Mouse (Mus musculus) midbrain, postnatal 0 days (tissue): ENCODE measurements around the gene Nupr1. TPM values are rescaled to one million over a fixed set of nuclear protein-coding genes. Genes with fewer than 3 reads are reported as not detected.
"Not testable (repeated sequence)": the region's sequence is repeated elsewhere in the genome, so short reads cannot be mapped to it uniquely, and the experiment has no call there.

Source experiments
- ATAC-seq: fragments of 200-750 bp; cut with Nextera tagmentation; 2 replicates; pipeline ENCODE4 v1.8.0; 2017; ENCODE audit warnings: moderate number of reproducible peaks, mild to moderate bottlenecking, moderate TSS enrichment, moderate library complexity; ENCODE audit not compliant: low FRiP score
- DNase-seq: peaks from one replicate; pipeline ENCODE4 v3.0.0-alpha.2; 2015; ENCODE audit warnings: low spot score
- H3K27ac ChIP-seq: fragments of 300-500 bp; sonication (generic); 2 replicates; pipeline ENCODE4 v1.5.1; 2014; ENCODE audit warnings: low read depth, mild to moderate bottlenecking, low read length, mixed read lengths
- H3K27me3 ChIP-seq: fragments of 300-500 bp; sonication (generic); 2 replicates; pipeline ENCODE4 v1.6.1; 2014; ENCODE audit warnings: low read length, control low read depth, mixed read lengths; ENCODE audit not compliant: insufficient read depth
- H3K36me3 ChIP-seq: fragments of 300-500 bp; sonication (generic); 2 replicates; pipeline ENCODE4 v1.6.1; 2014; ENCODE audit warnings: low read length, control low read depth, mixed read lengths; ENCODE audit not compliant: insufficient read depth
- H3K4me1 ChIP-seq: fragments of 300-500 bp; sonication (generic); 2 replicates; pipeline ENCODE4 v1.6.1; 2014; ENCODE audit warnings: mild to moderate bottlenecking, control low read depth, antibody characterized with exemption, low read length, mixed read lengths; ENCODE audit not compliant: insufficient read depth
- H3K4me2 ChIP-seq: fragments of 300-500 bp; sonication (generic); 2 replicates; pipeline ENCODE4 v1.6.1; 2014; ENCODE audit warnings: low read depth, mild to moderate bottlenecking, low read length, mixed read lengths; ENCODE audit not compliant: poor library complexity, severe bottlenecking
- H3K4me3 ChIP-seq: fragments of 300-500 bp; sonication (generic); 2 replicates; pipeline ENCODE4 v1.5.1; 2014; ENCODE audit warnings: low read depth, mild to moderate bottlenecking, low read length, moderate library complexity
- H3K9ac ChIP-seq: fragments of 300-500 bp; sonication (generic); replicated peaks from 2 replicates; pipeline ENCODE4 v1.6.1; 2014; ENCODE audit warnings: mild to moderate bottlenecking, low read length, moderate library complexity, mixed read lengths; ENCODE audit not compliant: poor library complexity, severe bottlenecking
- H3K9me3 ChIP-seq: fragments of 300-500 bp; sonication (generic); 2 replicates; pipeline ENCODE4 v1.6.1; 2016; ENCODE audit warnings: low read length, control low read depth
- CTCF ChIP-seq: IDR thresholded peaks from 2 replicates; pipeline ENCODE4 v1.5.1; 2016; ENCODE audit warnings: antibody characterized with exemption, mild to moderate bottlenecking
- WGBS: fragments of 180-500 bp; shearing (Covaris S2); extraction: QIAGEN DNeasy Blood & Tissue Kit; methylation state at CpG from one replicate; pipeline ENCODE4 v1.1.7; 2014; 5-methylcytosine and 5-hydroxymethylcytosine counted together
- polyA plus RNA-seq: library from polyadenylated mRNA; unstranded; fragments of >200 nt; fragmentation: Nextera tagmentation; extraction: Ambion mirVana; gene quantifications from 2 replicates; pipeline ENCODE4 v1.2.1, GENCODE M21; 2015
- total RNA-seq: library from RNA; depleted of rRNA; stranded (reverse); fragments of >200 nt; gene quantifications from 2 replicates; pipeline ENCODE4 v1.2.3, GENCODE M21; 2014

Gene Nupr1
- total and polyA plus RNA-seq, 2 experiments from 2014 or later: 5.7 to 16.9 TPM

DNA sequence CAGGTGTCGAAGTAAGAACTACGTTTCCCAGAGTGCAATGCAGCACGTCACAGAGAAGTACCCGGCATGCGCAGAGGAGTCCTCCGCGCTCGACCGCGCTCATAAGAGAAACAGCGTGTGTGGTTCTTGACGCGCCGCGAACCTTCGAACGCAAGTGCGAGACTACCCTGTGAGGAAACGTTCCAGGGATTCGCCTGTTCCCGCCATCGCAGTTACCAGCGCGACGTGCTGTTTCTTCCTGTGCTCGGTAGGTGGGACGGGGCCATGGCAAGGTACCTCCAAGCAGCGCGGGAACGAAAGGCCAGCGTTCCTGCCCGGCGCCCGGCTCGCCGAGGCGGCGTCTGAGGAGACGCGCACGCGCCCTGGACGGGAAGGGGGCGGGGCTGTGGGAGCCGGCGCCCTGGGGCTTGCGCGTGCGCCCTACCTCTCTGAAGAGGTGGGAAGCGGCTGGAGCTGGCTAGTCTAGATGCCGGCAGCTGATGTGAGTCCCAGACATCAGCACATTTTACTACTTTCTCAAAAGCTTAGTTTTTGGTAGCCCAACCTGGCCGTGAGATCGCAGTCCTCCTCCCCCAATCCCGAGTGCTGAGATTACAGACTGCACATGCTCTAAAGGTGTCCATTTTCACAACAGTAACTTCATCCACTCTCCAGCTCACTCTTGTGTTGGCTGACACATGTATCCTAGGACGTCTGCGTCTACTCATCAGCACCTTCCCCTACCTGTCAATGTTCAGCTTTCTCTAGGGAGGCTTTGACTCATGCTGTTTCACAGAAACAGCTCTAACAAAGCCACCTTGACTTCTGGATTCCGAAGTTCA, 18.8 kb upstream of the Nupr1 start, which contains the start of gene Sgf29:
Sgf29 (plus strand) TSS at position 79 of the 821 bp plus-strand sequence.
- no peaks in the 10 kb centered on the region for H3K36me3 ChIP-seq
- H3K4me3 ChIP-seq: peak within 1 kb of the TSS; percentile 56
- peak; percentile 10; the same call in 1 of the 2 replicates for TF ChIP-seq CTCF
- ATAC-seq: peak; percentile 97
- H3K4me1 ChIP-seq: no peaks in the 10 kb centered on the region
- H3K27ac ChIP-seq: peak within 1 kb of the TSS; percentile 91
- H3K9me3 ChIP-seq: no peaks in the 10 kb centered on the region
- 1% methylated on average over 53 of the region's 57 CpGs for WGBS
- H3K9ac ChIP-seq: peak within 1 kb of the TSS; percentile 73
- H3K27me3 ChIP-seq: no peaks in the 10 kb centered on the region
- H3K4me2 ChIP-seq: peak within 1 kb of the TSS; percentile 66
- peak; percentile 95 for DNase-seq

- ATAC-seq: no peak
- 82% methylated on average over 4 of the region's 4 CpGs for WGBS
- Histone ChIP-seq H3K4me2 (peak overlapping the region; percentile 66), H3K4me3 (peak overlapping the region; percentile 56), H3K9ac (peak overlapping the region; percentile 73; the same call in 1 of the 2 replicates), H3K9me3 (no peaks in the 10 kb centered on the region), H3K27me3 (no peaks in the 10 kb centered on the region), H3K4me1 (no peaks in the 10 kb centered on the region), H3K36me3 (no peaks in the 10 kb centered on the region), H3K27ac (peak overlapping the region; percentile 91)
- DNase-seq: no peak
- TF ChIP-seq CTCF: peak; percentile 45
These were observed 17.8 kb upstream of the Nupr1 start for GRCm38 (mm10) chr7:126648486-126648885.

DNA sequence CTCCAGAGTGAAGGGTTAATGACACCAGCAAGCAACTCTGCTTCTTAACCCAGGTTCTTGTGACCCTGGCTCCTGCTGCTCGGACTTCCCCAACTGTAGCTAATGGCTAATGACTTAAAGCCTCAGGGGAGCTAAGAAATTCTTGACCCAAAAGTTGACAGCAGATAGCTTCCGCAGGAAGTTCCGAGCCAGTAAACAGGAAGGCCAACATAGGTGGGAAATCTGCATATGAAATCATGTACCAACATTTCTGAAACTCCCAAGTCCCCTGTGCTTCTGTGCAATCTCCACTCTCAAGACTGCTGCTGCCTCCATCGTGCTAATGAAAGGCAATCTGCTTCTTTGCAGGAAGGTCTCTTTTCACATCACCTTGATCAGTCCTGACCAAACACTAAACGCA, 15.0 kb upstream of the Nupr1 start:
- H3K4me3 ChIP-seq: no peak overlapping the region
- no peak overlapping the region for H3K9ac ChIP-seq
- H3K36me3 ChIP-seq: no peaks in the 10 kb centered on the region
- no peaks in the 10 kb centered on the region for H3K4me1 ChIP-seq
- no peak for ATAC-seq
- no peak overlapping the region for H3K4me2 ChIP-seq
- no peaks in the 10 kb centered on the region for H3K9me3 ChIP-seq
- no peak for DNase-seq
- no peak overlapping the region for H3K27ac ChIP-seq
- TF ChIP-seq CTCF: no peak
- WGBS: 74% methylated on average over 5 of the region's 5 CpGs
- no peaks in the 10 kb centered on the region for H3K27me3 ChIP-seq

- H3K9ac ChIP-seq: no peak overlapping the region
- H3K4me2 ChIP-seq: no peak overlapping the region
- no peak overlapping the region for H3K4me3 ChIP-seq
- TF ChIP-seq CTCF: no peak
- no peak overlapping the region for H3K27ac ChIP-seq
- H3K4me1 ChIP-seq: no peaks in the 10 kb centered on the region
- no peak for DNase-seq
- H3K36me3 ChIP-seq: no peaks in the 10 kb centered on the region
- ATAC-seq: no peak
- no peaks in the 10 kb centered on the region for H3K27me3 ChIP-seq
- H3K9me3 ChIP-seq: no peaks in the 10 kb centered on the region
These were observed 14.3 kb upstream of the Nupr1 start for GRCm38 (mm10) chr7:126644914-126645313.

DNA sequence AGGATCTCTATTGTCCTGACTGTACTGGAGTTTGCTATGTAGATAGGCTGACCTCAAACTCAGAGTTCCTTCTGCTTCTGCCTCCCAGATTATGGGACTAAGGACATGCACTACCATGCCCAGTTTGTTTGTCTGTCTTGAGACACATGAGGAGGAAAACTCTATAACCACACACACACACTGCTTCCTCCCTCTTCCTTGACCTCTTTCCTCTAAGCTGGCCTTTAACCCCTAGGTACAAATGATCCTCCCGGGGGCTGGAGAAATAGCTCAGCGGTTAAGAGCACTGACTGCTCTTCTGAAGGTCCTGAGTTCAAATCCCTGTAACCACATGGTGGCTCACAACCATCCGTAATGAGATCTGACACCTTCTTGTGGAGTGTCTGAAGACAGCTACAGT, 13.7 kb upstream of the Nupr1 start:
- no peak for TF ChIP-seq CTCF
- H3K4me3 ChIP-seq: no peak overlapping the region
- H3K4me2 ChIP-seq: no peak overlapping the region
- no peaks in the 10 kb centered on the region for H3K27me3 ChIP-seq
- H3K9me3 ChIP-seq: no peaks in the 10 kb centered on the region
- H3K9ac ChIP-seq: no peak overlapping the region
- no peaks in the 10 kb centered on the region for H3K4me1 ChIP-seq
- 72% methylated on average over 3 of the region's 3 CpGs for WGBS
- DNase-seq (no peak), ATAC-seq (no peak)
- H3K36me3 ChIP-seq: no peaks in the 10 kb centered on the region
- H3K27ac ChIP-seq: no peak overlapping the region

GRCm38 (mm10) chr7:126643244-126643617, 12.6 kb upstream of the Nupr1 start:
- TF ChIP-seq CTCF: peak; percentile 77
- WGBS: 68% methylated on average over 3 of the region's 3 CpGs
- not testable (repeated sequence) for H3K4me2 ChIP-seq, H3K9ac ChIP-seq, H3K27ac ChIP-seq, H3K4me3 ChIP-seq, H3K4me1 ChIP-seq, ATAC-seq, H3K36me3 ChIP-seq, H3K9me3 ChIP-seq, H3K27me3 ChIP-seq
- DNase-seq: peak; percentile 55
